In the genomic region with DNA sequence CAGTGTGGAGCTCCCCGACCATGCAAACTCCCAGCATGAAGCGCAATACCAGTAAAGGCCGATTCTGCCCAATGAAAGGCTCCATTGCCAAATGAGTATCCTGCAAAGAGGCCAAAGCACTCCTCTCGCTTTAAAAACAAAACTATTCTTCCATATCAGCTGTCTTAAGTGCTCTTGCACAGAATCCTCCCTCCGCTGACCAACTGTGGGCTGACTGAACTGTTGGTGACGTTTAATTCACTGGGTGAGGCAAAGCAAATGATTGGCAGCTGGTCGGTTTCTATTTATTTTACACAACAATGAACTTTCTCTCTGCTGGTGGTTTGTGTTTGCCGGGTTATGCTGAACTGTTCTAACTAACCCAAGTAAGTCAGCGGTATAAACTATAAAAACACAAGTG, we compare ENCODE assay signal across 13 mouse cellular contexts. TPM values are rescaled to one million over a fixed set of nuclear protein-coding genes. Genes with fewer than 3 reads are reported as not detected.
DNase-seq lines count a peak whose midpoint lies in the region; ATAC-seq lines count a peak whose summit lies in the region.
"Had no signal": no experiment of that assay in that cellular context is flagged by ENCODE, and none has a peak within 500 bp of the region (broad histone marks: within the 10 kb centered on the region; RNA-seq: fewer than 3 reads in every experiment).

No protein-coding gene starts in this region.

- no peak overlapping the region for H3K9ac ChIP-seq in intestine, embryonic 16.5 days (ENCODE audit: low read depth, low read length)
- no peak overlapping the region for H3K9ac ChIP-seq in intestine, embryonic 15.5 days
- H3K9ac ChIP-seq in heart, embryonic 13.5 days = peak overlapping the region; percentile 25; the same call in 1 of the 2 replicates
- no peak overlapping the region for H3K9ac ChIP-seq in liver, embryonic 16.5 days (ENCODE audit: low read depth, low read length)
- H3K9ac ChIP-seq: embryonic facial prominence, embryonic 15.5 days had no signal

- no peak for ATAC-seq in intestine, embryonic 16.5 days
- ATAC-seq in intestine, embryonic 15.5 days = no peak
- ATAC-seq in heart, embryonic 13.5 days (ENCODE audit: extremely low read depth, insufficient number of reproducible peaks, low FRiP score, low TSS enrichment) = no peak
- no peak for ATAC-seq in liver, embryonic 16.5 days (ENCODE audit: low read depth)

- no peaks in the 10 kb centered on the region for H3K36me3 ChIP-seq in intestine, embryonic 16.5 days (ENCODE audit: control insufficient read depth, insufficient read depth, low read length)
- H3K36me3 ChIP-seq in intestine, embryonic 15.5 days = no peaks in the 10 kb centered on the region
- 0 out of 2 replicates have a peak, but pooled peaks cover 5% of the 10 kb centered on the region for H3K36me3 ChIP-seq in heart, embryonic 13.5 days
- H3K36me3 ChIP-seq in liver, embryonic 16.5 days (ENCODE audit: control insufficient read depth, insufficient read depth) = no peaks in the 10 kb centered on the region
- H3K36me3 ChIP-seq: embryonic facial prominence, embryonic 15.5 days had no signal

- no peak overlapping the region for H3K4me3 ChIP-seq in intestine, embryonic 16.5 days (ENCODE audit: low read length)
- no peak overlapping the region for H3K4me3 ChIP-seq in intestine, embryonic 15.5 days (replicated peaks)
- peak overlapping the region; percentile 26 for H3K4me3 ChIP-seq in heart, embryonic 13.5 days
- H3K4me3 ChIP-seq in liver, embryonic 16.5 days (ENCODE audit: low read depth, low read length) = no peak overlapping the region
- H3K4me3 ChIP-seq: embryonic facial prominence, embryonic 15.5 days; megakaryocyte, embryonic 14.5 days had no signal

- H3K4me2 ChIP-seq in intestine, embryonic 16.5 days (ENCODE audit: low read depth, low read length) = no peak overlapping the region
- H3K4me2 ChIP-seq in intestine, embryonic 15.5 days (replicated peaks) = no peak overlapping the region
- peak overlapping the region; percentile 58 for H3K4me2 ChIP-seq in heart, embryonic 13.5 days
- H3K4me2 ChIP-seq in liver, embryonic 16.5 days (ENCODE audit: low read depth, low read length) = peak overlapping the region; percentile 40; the same call in 1 of the 2 replicates
- H3K4me2 ChIP-seq: embryonic facial prominence, embryonic 15.5 days had no signal

- DNase-seq in R1 (ENCODE audit: low read depth, low spot score) = peak; percentile 62
- no peak for DNase-seq in urinary bladder, adult 18-20 months (ENCODE audit: low spot score in 2 of 2)
- no peak for DNase-seq in adrenal gland, adult 2 months
- DNase-seq in right cerebral cortex, adult 18-20 months = no peak
- DNase-seq: adrenal gland, adult 8-10 months; cerebellum, adult 2 months; kidney, adult 8-10 months had no signal

- H3K27me3 ChIP-seq in intestine, embryonic 16.5 days (replicated peaks; ENCODE audit: control insufficient read depth, insufficient read depth, low read length) = no peaks in the 10 kb centered on the region
- H3K27me3 ChIP-seq in intestine, embryonic 15.5 days (replicated peaks) = no peaks in the 10 kb centered on the region
- H3K27me3 ChIP-seq in heart, embryonic 13.5 days (replicated peaks) = no peaks in the 10 kb centered on the region
- H3K27me3 ChIP-seq in liver, embryonic 16.5 days (ENCODE audit: control insufficient read depth, insufficient read depth, low read depth, low read length) = no peaks in the 10 kb centered on the region
- H3K27me3 ChIP-seq: embryonic facial prominence, embryonic 15.5 days; megakaryocyte, embryonic 14.5 days had no signal

- H3K4me1 ChIP-seq in intestine, embryonic 16.5 days (ENCODE audit: control insufficient read depth, insufficient read depth, low read length) = peaks cover 26% of the 10 kb centered on the region
- peaks cover 23% of the 10 kb centered on the region for H3K4me1 ChIP-seq in intestine, embryonic 15.5 days (replicated peaks)
- H3K4me1 ChIP-seq in heart, embryonic 13.5 days = peaks cover 62% of the 10 kb centered on the region
- H3K4me1 ChIP-seq in liver, embryonic 16.5 days (ENCODE audit: control insufficient read depth, low read depth, low read length) = peaks cover 45% of the 10 kb centered on the region

- peak overlapping the region; percentile 59; the same call in 1 of the 2 replicates for H3K27ac ChIP-seq in intestine, embryonic 16.5 days (ENCODE audit: low read length)
- no peak overlapping the region for H3K27ac ChIP-seq in intestine, embryonic 15.5 days
- peak overlapping the region; percentile 77 for H3K27ac ChIP-seq in heart, embryonic 13.5 days (replicated peaks)
- H3K27ac ChIP-seq in liver, embryonic 16.5 days (ENCODE audit: low read length) = peak overlapping the region; percentile 47
- H3K27ac ChIP-seq: embryonic facial prominence, embryonic 15.5 days had no signal

- no peaks in the 10 kb centered on the region for H3K9me3 ChIP-seq in intestine, embryonic 16.5 days (ENCODE audit: control insufficient read depth, low read length)
- H3K9me3 ChIP-seq in intestine, embryonic 15.5 days = no peaks in the 10 kb centered on the region
- no peaks in the 10 kb centered on the region for H3K9me3 ChIP-seq in heart, embryonic 13.5 days
- no peaks in the 10 kb centered on the region for H3K9me3 ChIP-seq in liver, embryonic 16.5 days (replicated peaks; ENCODE audit: control insufficient read depth, low read length)
- H3K9me3 ChIP-seq: embryonic facial prominence, embryonic 15.5 days; megakaryocyte, embryonic 14.5 days had no signal

- WGBS in intestine, embryonic 16.5 days = 54% methylated on average over 9 of the region's 9 CpGs
- WGBS in intestine, embryonic 15.5 days = 56% methylated on average over 9 of the region's 9 CpGs
- 31% methylated on average over 9 of the region's 9 CpGs for WGBS in heart, embryonic 13.5 days
- 38% methylated on average over 9 of the region's 9 CpGs for WGBS in liver, embryonic 16.5 days (ENCODE audit: insufficient replicate concordance)

RNA-seq across cellular contexts. Expression of a gene that starts 15.2 kb away (rescaled TPM):
- 50.4 and 57.2 TPM in 2 replicates for polyA plus RNA-seq in intestine, embryonic 16.5 days (2015; fragmentation: Nextera tagmentation; extraction: Ambion mirVana)
- polyA plus RNA-seq in intestine, embryonic 15.5 days (2015; fragmentation: Nextera tagmentation; extraction: Ambion mirVana) = 42.0 and 47.0 TPM in 2 replicates
- polyA plus RNA-seq in heart, embryonic 13.5 days (2015; fragmentation: Nextera tagmentation; extraction: Ambion mirVana) = 29.5 and 32.6 TPM in 2 replicates
- polyA plus RNA-seq in liver, embryonic 16.5 days (2015; fragmentation: Nextera tagmentation; extraction: Ambion mirVana) = 32.2 and 36.2 TPM in 2 replicates
- total RNA-seq in adrenal gland, adult 2 months (2021) = 10 to 100 TPM; 36.0 to 45.4 TPM
- polyA plus RNA-seq in adrenal gland, adult 2 months (2012; rRNA removed) = 13.7 and 19.1 TPM in 2 replicates

Comparison
In these comparisons a context has a peak if more than half of its experiments do, and no peak if none do; other contexts are left out.
1. H3K4me2 ChIP-seq: peak in heart, embryonic 13.5 days (single experiment) and liver, embryonic 16.5 days (single experiment); none in intestine, embryonic 16.5 days (single experiment) and intestine, embryonic 15.5 days (single experiment).